Mouse (Mus musculus): ENCODE data around the gene Lamtor5. TPM values are rescaled to one million over a fixed set of nuclear protein-coding genes. Genes with fewer than 3 reads are reported as not detected.
A peak's percentile ranks its signal among the peaks of the same experiment; 100 is the strongest.

Lamtor5 gene
- total RNA-seq, 1 experiment = 76.9 TPM

DNA sequence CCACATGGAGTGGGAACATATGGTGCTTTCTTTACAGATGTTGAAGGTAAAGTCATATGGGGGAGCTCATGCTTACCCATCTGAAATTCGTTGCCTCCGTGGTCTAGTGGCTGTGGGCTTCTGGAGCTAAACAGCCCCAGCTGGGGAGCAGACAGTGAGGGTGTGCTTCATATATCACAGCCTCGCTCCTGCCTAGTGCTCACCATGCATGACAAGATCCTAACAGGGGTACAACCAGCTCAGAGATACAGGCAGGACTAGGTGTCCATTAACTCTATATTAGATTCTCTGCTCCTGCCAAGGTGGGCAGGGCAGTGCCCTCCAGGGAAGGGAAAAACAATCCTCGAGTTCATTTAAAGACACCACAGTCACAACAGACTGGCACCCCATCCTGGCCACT lies 47.5 kb upstream of the Lamtor5 start:
- in situ Hi-C loops (cut with MboI; ENCODE audit: low sequenced_read_pairs in 2 of 2, unreplicated experiment in 2 of 2) = loop anchor here (10.0 to 25.0 kb wide), 3 partner anchors 231 to 344 kb away; partner anchors contain the start of gene Kcnc4 (in 1 of the 2)
- no peak for TF ChIP-seq ZNF384 (IDR thresholded peaks at IDR 0.05; ENCODE audit: low read depth, low read length)
- no peak for TF ChIP-seq CHD2 (IDR thresholded peaks at IDR 0.05; ENCODE audit: low read depth, low read length)
- TF ChIP-seq ZC3H11A (IDR thresholded peaks at IDR 0.05; ENCODE audit: borderline replicate concordance, low read depth, low read length) = no peak
- no peak for TF ChIP-seq MAFK (IDR thresholded peaks at IDR 0.05; ENCODE audit: insufficient read depth, low read depth, low read length)
- no peak for TF ChIP-seq HCFC1 (IDR thresholded peaks at IDR 0.05; ENCODE audit: borderline replicate concordance, insufficient read depth, low read length)
- Histone ChIP-seq H3K4me1 (ENCODE audit: control insufficient read depth in 2 of 2, insufficient read depth in 2 of 2, low read length in 2 of 2, poor library complexity in 1 of 2) (no peaks in the 10 kb centered on the region), H3K36me3 (ENCODE audit: control insufficient read depth, insufficient read depth, low read length, poor library complexity, severe bottlenecking) (no peaks in the 10 kb centered on the region), H3K4me3 (ENCODE audit: insufficient read depth in 1 of 2, low read depth in 1 of 2, low read length in 2 of 2, poor library complexity in 1 of 2, severe bottlenecking in 1 of 2) (no peak overlapping the region), H3K9ac (ENCODE audit: insufficient read depth, low read depth, low read length, poor library complexity, severe bottlenecking) (no peak overlapping the region), H3K27ac (ENCODE audit: insufficient read depth, low read depth, low read length, poor library complexity, severe bottlenecking) (no peak overlapping the region), H3K9me3 (ENCODE audit: control insufficient read depth, insufficient read depth, low read depth, low read length) (no peaks in the 10 kb centered on the region)
- no peak for DNase-seq (ENCODE audit: low read depth, low spot score)

DNA sequence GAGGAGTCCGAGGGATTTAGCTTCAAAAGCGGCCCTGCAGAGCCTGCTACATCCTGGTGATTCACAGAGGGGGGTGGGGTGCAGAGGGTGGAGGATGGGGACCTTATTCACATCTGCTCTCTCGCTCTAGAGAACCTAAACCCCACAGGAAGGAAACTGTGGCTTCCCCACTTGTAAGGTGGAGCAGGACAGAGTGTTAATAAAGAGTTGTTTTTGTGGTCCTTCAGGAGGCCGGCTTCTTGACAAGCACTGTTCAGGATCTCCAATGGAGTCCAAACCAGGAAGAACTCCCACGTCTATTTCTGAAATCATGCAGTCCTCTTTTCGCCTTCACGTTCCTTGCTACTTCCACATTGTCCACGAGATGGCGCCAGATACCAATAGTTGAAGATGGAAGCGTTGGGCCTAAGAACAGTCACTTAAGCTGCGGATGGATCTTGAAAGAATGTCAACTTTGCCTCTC lies 45.3 kb upstream of the Lamtor5 start:
- TF ChIP-seq ZNF384 (IDR thresholded peaks at IDR 0.05; ENCODE audit: low read depth, low read length) = no peak
- TF ChIP-seq ZC3H11A (IDR thresholded peaks at IDR 0.05; ENCODE audit: borderline replicate concordance, low read depth, low read length) = peak; percentile 75
- TF ChIP-seq HCFC1 (IDR thresholded peaks at IDR 0.05; ENCODE audit: borderline replicate concordance, insufficient read depth, low read length) = no peak
- Histone ChIP-seq H3K27ac (ENCODE audit: insufficient read depth, low read depth, low read length, poor library complexity, severe bottlenecking) (no peak overlapping the region), H3K36me3 (ENCODE audit: control insufficient read depth, insufficient read depth, low read length, poor library complexity, severe bottlenecking) (no peaks in the 10 kb centered on the region), H3K4me1 (ENCODE audit: control insufficient read depth in 2 of 2, insufficient read depth in 2 of 2, low read length in 2 of 2, poor library complexity in 1 of 2) (no peaks in the 10 kb centered on the region), H3K9me3 (ENCODE audit: control insufficient read depth, insufficient read depth, low read depth, low read length) (no peaks in the 10 kb centered on the region), H3K9ac (ENCODE audit: insufficient read depth, low read depth, low read length, poor library complexity, severe bottlenecking) (no peak overlapping the region), H3K4me3 (ENCODE audit: insufficient read depth in 1 of 2, low read depth in 1 of 2, low read length in 2 of 2, poor library complexity in 1 of 2, severe bottlenecking in 1 of 2) (no peak overlapping the region)
- in situ Hi-C loops (cut with MboI; ENCODE audit: low sequenced_read_pairs in 2 of 2, unreplicated experiment in 2 of 2) = loop anchor here (10.0 to 25.0 kb wide), 3 partner anchors 229 to 341 kb away; partner anchors contain the start of gene Kcnc4 (in 1 of the 2)
- peak; percentile 86 for DNase-seq (ENCODE audit: low read depth, low spot score)

DNA sequence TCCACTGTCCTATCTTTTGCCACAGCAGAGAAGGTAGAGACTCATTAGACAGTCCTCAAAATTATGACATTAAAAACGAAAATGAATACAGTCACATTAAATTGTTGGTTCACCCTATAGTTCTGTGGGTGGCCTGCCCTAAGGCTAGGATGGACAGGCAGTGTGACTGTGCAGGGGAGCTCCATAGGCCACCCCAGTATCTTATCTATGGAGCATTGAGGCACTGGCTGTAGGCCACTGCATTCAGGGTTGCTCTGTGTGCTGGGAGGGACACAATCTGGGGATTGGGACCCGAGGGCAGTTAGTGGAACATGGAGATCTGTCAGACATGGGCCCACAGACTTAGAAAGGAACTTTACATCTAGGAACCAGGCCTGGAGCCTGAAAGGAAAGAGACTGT lies 44.7 kb upstream of the Lamtor5 start:
- H3K36me3 ChIP-seq (ENCODE audit: control insufficient read depth, insufficient read depth, low read length, poor library complexity, severe bottlenecking) = no peaks in the 10 kb centered on the region
- H3K9ac ChIP-seq (ENCODE audit: insufficient read depth, low read depth, low read length, poor library complexity, severe bottlenecking) = no peak overlapping the region
- TF ChIP-seq ZC3H11A (IDR thresholded peaks at IDR 0.05; ENCODE audit: borderline replicate concordance, low read depth, low read length) (no peak), ZNF384 (IDR thresholded peaks at IDR 0.05; ENCODE audit: low read depth, low read length) (no peak), HCFC1 (IDR thresholded peaks at IDR 0.05; ENCODE audit: borderline replicate concordance, insufficient read depth, low read length) (no peak), MAFK (IDR thresholded peaks at IDR 0.05; ENCODE audit: insufficient read depth, low read depth, low read length) (no peak), CHD2 (IDR thresholded peaks at IDR 0.05; ENCODE audit: low read depth, low read length) (no peak)
- in situ Hi-C loops (cut with MboI; ENCODE audit: low sequenced_read_pairs in 2 of 2, unreplicated experiment in 2 of 2) = loop anchor here (10.0 to 25.0 kb wide), 3 partner anchors 228 to 341 kb away; partner anchors contain the start of gene Kcnc4 (in 1 of the 2)
- H3K4me3 ChIP-seq (ENCODE audit: insufficient read depth in 1 of 2, low read depth in 1 of 2, low read length in 2 of 2, poor library complexity in 1 of 2, severe bottlenecking in 1 of 2) = no peak overlapping the region
- H3K4me1 ChIP-seq (ENCODE audit: control insufficient read depth in 2 of 2, insufficient read depth in 2 of 2, low read length in 2 of 2, poor library complexity in 1 of 2) = no peaks in the 10 kb centered on the region
- no peaks in the 10 kb centered on the region for H3K9me3 ChIP-seq (ENCODE audit: control insufficient read depth, insufficient read depth, low read depth, low read length)
- no peak overlapping the region for H3K27ac ChIP-seq (ENCODE audit: insufficient read depth, low read depth, low read length, poor library complexity, severe bottlenecking)
- no peak for DNase-seq (ENCODE audit: low read depth, low spot score)

DNA sequence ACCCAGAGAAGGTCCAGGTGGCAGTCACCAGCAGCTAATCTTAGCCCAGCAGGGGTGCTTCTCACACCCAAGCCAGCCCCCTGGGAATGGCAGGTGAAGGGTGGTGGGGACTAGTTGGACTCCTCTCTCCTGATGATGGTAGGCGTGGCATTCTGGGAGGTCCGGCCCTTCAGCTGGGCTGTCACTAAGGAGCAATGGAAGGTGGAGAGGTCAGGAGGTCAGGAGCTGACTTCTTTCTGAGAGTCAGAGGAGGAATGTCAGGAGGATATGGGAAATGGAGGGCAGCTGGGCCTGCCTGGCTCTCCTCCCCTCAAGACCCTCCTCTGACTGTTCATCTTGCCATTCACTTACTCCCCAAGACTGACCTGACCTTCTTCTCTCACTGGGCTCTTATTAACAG lies 40.6 kb upstream of the Lamtor5 start:
- no peak for DNase-seq (ENCODE audit: low read depth, low spot score)
- no peak for TF ChIP-seq CHD2 (IDR thresholded peaks at IDR 0.05; ENCODE audit: low read depth, low read length)
- H3K4me3 ChIP-seq (ENCODE audit: insufficient read depth in 1 of 2, low read depth in 1 of 2, low read length in 2 of 2, poor library complexity in 1 of 2, severe bottlenecking in 1 of 2) = no peak overlapping the region
- H3K36me3 ChIP-seq (ENCODE audit: control insufficient read depth, insufficient read depth, low read length, poor library complexity, severe bottlenecking) = no peaks in the 10 kb centered on the region
- H3K9ac ChIP-seq (ENCODE audit: insufficient read depth, low read depth, low read length, poor library complexity, severe bottlenecking) = no peak overlapping the region
- H3K9me3 ChIP-seq (ENCODE audit: control insufficient read depth, insufficient read depth, low read depth, low read length) = no peaks in the 10 kb centered on the region
- in situ Hi-C loops (cut with MboI; ENCODE audit: low sequenced_read_pairs in 2 of 2, unreplicated experiment in 2 of 2) = loop anchor here (10.0 to 25.0 kb wide), 3 partner anchors 224 to 337 kb away; partner anchors contain the start of gene Kcnc4 (in 1 of the 2)
- H3K27ac ChIP-seq (ENCODE audit: insufficient read depth, low read depth, low read length, poor library complexity, severe bottlenecking) = no peak overlapping the region
- H3K4me1 ChIP-seq (ENCODE audit: control insufficient read depth in 2 of 2, insufficient read depth in 2 of 2, low read length in 2 of 2, poor library complexity in 1 of 2) = no peaks in the 10 kb centered on the region

DNA sequence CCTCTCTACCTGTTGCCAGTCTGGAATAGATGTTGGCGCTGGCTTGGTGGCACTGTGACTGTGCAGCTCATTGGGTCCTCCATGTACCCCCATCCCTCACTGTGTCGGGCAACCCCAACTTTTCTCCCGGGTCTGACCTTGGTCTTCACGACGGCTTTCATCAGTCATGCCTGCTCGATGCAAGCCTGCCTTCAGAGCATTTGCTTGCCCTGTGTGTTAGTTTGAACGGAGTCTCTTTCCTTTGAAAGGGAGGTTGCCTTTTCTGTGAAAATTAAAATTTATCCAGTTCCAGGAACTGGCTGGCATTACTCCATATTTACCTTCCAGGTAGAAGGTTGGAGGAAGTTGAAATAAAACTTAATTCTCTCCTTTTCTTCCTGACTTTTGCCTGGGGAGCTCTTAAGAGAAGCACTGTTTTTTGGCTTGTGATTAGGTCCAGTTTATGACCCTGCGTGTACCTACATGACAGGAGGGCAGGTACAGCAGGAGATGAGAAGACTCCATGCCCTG lies 40.1 kb upstream of the Lamtor5 start:
- Histone ChIP-seq H3K4me1 (ENCODE audit: control insufficient read depth in 2 of 2, insufficient read depth in 2 of 2, low read length in 2 of 2, poor library complexity in 1 of 2) (no peaks in the 10 kb centered on the region), H3K9ac (ENCODE audit: insufficient read depth, low read depth, low read length, poor library complexity, severe bottlenecking) (no peak overlapping the region), H3K4me3 (ENCODE audit: insufficient read depth in 1 of 2, low read depth in 1 of 2, low read length in 2 of 2, poor library complexity in 1 of 2, severe bottlenecking in 1 of 2) (no peak overlapping the region), H3K9me3 (ENCODE audit: control insufficient read depth, insufficient read depth, low read depth, low read length) (no peaks in the 10 kb centered on the region), H3K36me3 (ENCODE audit: control insufficient read depth, insufficient read depth, low read length, poor library complexity, severe bottlenecking) (no peaks in the 10 kb centered on the region), H3K27ac (ENCODE audit: insufficient read depth, low read depth, low read length, poor library complexity, severe bottlenecking) (no peak overlapping the region)
- DNase-seq (ENCODE audit: low read depth, low spot score) = no peak
- TF ChIP-seq MAFK (IDR thresholded peaks at IDR 0.05; ENCODE audit: insufficient read depth, low read depth, low read length) (no peak), CHD2 (IDR thresholded peaks at IDR 0.05; ENCODE audit: low read depth, low read length) (no peak), ZNF384 (IDR thresholded peaks at IDR 0.05; ENCODE audit: low read depth, low read length) (no peak), HCFC1 (IDR thresholded peaks at IDR 0.05; ENCODE audit: borderline replicate concordance, insufficient read depth, low read length) (no peak), ZC3H11A (IDR thresholded peaks at IDR 0.05; ENCODE audit: borderline replicate concordance, low read depth, low read length) (no peak)
- in situ Hi-C loops (cut with MboI; ENCODE audit: low sequenced_read_pairs in 2 of 2, unreplicated experiment in 2 of 2) = loop anchor here (10.0 to 25.0 kb wide), 3 partner anchors 224 to 336 kb away; partner anchors contain the start of gene Kcnc4 (in 1 of the 2)
